Mouse (Mus musculus): Measurements from ENCODE around the gene Btbd2. TPM values are rescaled to one million over a fixed set of nuclear protein-coding genes. Genes with fewer than 3 reads are reported as not detected.

Gene Btbd2
- polyA plus RNA-seq, 1 experiment from 2014 or later = 45.4 TPM

GRCm38 (mm10) chr10:80697812-80698211 lies 40.9 kb upstream of the Btbd2 start:
- no peak for ATAC-seq (replicated peaks; ENCODE audit: insufficient number of reproducible peaks, insufficient read depth, low FRiP score, low read depth)
- WGBS = 72% methylated on average over 9 of the region's 9 CpGs
- no peak overlapping the region for H3K4me2 ChIP-seq
- no peaks in the 10 kb centered on the region for H3K27me3 ChIP-seq
- H3K9ac ChIP-seq = no peak overlapping the region
- H3K4me1 ChIP-seq (replicated peaks) = peaks cover 53% of the 10 kb centered on the region
- H3K9me3 ChIP-seq (replicated peaks) = no peaks in the 10 kb centered on the region
- H3K27ac ChIP-seq = no peak overlapping the region
- no peaks in the 10 kb centered on the region for H3K36me3 ChIP-seq
- no peak overlapping the region for H3K4me3 ChIP-seq

DNA sequence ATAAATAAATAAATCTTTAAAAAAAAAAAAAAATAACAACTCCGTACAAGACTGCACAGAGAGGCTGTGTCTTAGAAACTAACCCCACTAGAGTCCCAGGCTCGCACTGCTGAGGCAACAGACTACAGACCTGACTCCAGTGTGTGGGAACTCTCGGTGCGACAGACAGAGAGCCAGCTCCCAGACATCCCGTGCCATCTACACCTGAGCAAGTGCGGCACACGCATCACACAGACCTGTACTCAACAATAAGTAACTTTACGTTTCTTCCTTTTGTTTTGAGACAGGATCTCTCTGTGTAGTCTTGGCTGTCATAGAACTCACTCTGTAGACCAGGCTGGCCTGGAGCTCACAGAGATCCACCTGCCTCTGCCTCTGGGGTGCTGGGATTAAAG lies 40.5 kb upstream of the Btbd2 start:
- 88% methylated on average over 8 of the region's 8 CpGs for WGBS
- no peak overlapping the region for H3K9ac ChIP-seq
- no peaks in the 10 kb centered on the region for H3K36me3 ChIP-seq
- no peaks in the 10 kb centered on the region for H3K9me3 ChIP-seq (replicated peaks)
- H3K27ac ChIP-seq = no peak overlapping the region
- no peaks in the 10 kb centered on the region for H3K27me3 ChIP-seq
- no peak for ATAC-seq (replicated peaks; ENCODE audit: insufficient number of reproducible peaks, insufficient read depth, low FRiP score, low read depth)
- no peak overlapping the region for H3K4me2 ChIP-seq
- H3K4me3 ChIP-seq = no peak overlapping the region
- H3K4me1 ChIP-seq (replicated peaks) = peaks cover 51% of the 10 kb centered on the region

DNA sequence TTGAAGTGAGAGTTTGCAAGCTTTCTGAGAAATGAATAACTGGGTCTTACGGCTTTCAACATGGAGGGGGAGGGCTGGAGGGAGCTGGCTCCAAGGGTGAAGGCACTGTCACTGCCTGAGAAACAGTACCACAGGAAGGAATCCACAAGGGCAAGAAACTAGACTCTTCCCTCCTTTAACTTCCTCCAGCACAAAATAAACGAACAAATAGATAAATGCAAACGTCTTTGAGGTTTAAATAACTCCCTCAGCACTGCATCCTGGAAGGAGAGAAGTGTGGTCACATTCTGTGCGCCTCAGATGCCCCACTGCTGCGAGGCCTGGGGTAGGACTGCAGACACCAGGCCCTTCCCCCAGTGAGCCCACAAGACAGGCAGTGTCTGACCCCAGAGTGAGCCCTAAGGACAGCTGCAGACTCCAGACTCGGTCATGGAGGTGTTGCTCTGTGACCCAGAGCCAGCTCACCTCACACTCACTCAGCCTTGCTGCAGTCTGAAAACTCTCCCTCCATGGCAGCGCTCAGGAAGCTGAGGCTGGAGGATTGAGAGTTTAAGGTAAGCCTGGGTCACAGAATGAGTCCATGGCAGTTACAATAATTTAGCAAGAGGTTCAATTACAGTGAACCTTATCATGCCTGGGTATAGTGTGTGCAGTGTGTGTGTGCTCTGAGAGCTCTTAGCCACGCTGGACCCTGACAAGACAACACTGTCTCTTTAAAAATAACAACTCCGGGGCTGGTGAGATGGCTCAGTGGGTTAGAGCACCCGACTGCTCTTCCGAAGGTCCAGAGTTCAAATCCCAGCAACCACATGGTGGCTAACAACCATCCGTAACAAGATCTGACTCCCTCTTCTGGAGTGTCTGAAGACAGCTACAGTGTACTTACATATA lies 39.9 kb upstream of the Btbd2 start:
- H3K4me2 ChIP-seq = no peak overlapping the region
- no peak for ATAC-seq (replicated peaks; ENCODE audit: insufficient number of reproducible peaks, insufficient read depth, low FRiP score, low read depth)
- H3K9ac ChIP-seq = no peak overlapping the region
- peak overlapping the region; percentile 53 for H3K27ac ChIP-seq
- H3K4me3 ChIP-seq = no peak overlapping the region
- H3K27me3 ChIP-seq = no peaks in the 10 kb centered on the region
- H3K4me1 ChIP-seq (replicated peaks) = peaks cover 51% of the 10 kb centered on the region
- no peaks in the 10 kb centered on the region for H3K36me3 ChIP-seq
- H3K9me3 ChIP-seq (replicated peaks) = no peaks in the 10 kb centered on the region
- WGBS = 57% methylated on average over 12 of the region's 12 CpGs

DNA sequence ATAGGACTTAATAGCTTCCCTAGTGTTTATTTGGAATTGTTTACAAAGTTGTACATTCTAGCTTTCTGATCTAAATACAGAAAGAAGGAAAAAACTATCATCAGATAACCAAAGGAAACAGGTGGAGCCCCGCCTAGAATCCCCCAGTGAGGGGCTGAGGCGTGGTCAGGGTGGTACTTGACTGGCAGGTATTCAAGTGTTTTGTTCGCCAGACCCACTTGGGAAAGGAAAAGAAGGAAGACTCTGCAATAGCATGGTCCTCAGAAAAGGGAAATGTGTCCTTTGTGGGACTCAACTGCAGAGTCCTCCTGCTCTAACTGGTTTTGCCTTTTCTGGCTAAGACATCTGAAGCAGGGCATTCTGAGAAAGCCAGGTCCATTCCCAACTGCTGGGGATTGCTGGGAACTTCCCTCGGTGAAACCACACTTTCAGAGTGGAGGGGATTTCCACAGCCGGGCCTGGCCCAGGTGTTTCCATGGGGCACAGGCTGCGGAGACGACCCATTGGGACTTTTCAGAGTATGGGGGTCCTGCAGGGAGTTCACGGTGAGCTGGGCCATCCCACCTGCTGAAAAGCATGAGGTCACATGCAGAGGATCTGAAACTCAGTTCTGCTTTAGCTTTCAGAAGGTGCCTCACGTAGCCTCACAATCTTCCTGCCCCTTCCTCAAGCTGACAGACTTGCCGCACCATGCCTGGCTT lies 39.1 kb upstream of the Btbd2 start:
- no peak overlapping the region for H3K4me2 ChIP-seq
- H3K36me3 ChIP-seq = 0 out of 2 replicates have a peak, but pooled peaks cover 5% of the 10 kb centered on the region
- peaks cover 49% of the 10 kb centered on the region for H3K4me1 ChIP-seq (replicated peaks)
- H3K27me3 ChIP-seq = no peaks in the 10 kb centered on the region
- peak overlapping the region; percentile 53 for H3K27ac ChIP-seq
- no peak overlapping the region for H3K4me3 ChIP-seq
- no peak overlapping the region for H3K9ac ChIP-seq
- no peak for ATAC-seq (replicated peaks; ENCODE audit: insufficient number of reproducible peaks, insufficient read depth, low FRiP score, low read depth)
- H3K9me3 ChIP-seq (replicated peaks) = no peaks in the 10 kb centered on the region
- WGBS = 62% methylated on average over 10 of the region's 10 CpGs

DNA sequence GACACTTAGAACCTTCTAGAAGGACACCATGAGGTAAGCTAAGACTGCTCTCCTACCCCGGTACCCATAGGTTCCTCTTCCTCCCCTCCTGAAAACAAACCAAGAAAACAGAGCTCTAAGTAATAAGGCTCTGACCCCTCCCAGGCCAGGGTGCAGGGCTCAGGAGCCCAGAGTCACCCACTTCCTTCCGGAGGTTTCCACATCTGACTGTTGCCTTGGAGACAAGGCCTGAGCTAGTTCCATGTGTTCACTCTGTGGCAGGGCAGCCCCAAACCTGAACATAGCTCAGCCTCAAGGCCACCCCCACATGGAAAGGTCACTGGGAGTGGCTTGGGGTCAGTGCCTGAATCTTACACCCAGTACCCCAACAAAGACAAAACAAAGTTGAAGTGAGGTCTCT lies 38.3 kb upstream of the Btbd2 start:
- H3K9ac ChIP-seq = no peak overlapping the region
- no peaks in the 10 kb centered on the region for H3K9me3 ChIP-seq (replicated peaks)
- no peak overlapping the region for H3K4me3 ChIP-seq
- no peak overlapping the region for H3K4me2 ChIP-seq
- peaks cover 41% of the 10 kb centered on the region for H3K4me1 ChIP-seq (replicated peaks)
- WGBS = 60% methylated on average over 2 of the region's 2 CpGs
- no peak for ATAC-seq (replicated peaks; ENCODE audit: insufficient number of reproducible peaks, insufficient read depth, low FRiP score, low read depth)
- peaks cover 9% of the 10 kb centered on the region for H3K36me3 ChIP-seq
- peak overlapping the region; percentile 53 for H3K27ac ChIP-seq
- no peaks in the 10 kb centered on the region for H3K27me3 ChIP-seq

GRCm38 (mm10) chr10:80694159-80694938 lies 37.5 kb upstream of the Btbd2 start:
- peaks cover 16% of the 10 kb centered on the region for H3K36me3 ChIP-seq
- ATAC-seq (replicated peaks; ENCODE audit: insufficient number of reproducible peaks, insufficient read depth, low FRiP score, low read depth) = no peak
- no peaks in the 10 kb centered on the region for H3K9me3 ChIP-seq (replicated peaks)
- no peak overlapping the region for H3K4me3 ChIP-seq
- no peak overlapping the region for H3K9ac ChIP-seq
- H3K4me2 ChIP-seq = no peak overlapping the region
- WGBS = 87% methylated on average over 13 of the region's 13 CpGs
- H3K27me3 ChIP-seq = no peaks in the 10 kb centered on the region
- peaks cover 36% of the 10 kb centered on the region for H3K4me1 ChIP-seq (replicated peaks)
- peak overlapping the region; percentile 53; the same call in 1 of the 2 replicates for H3K27ac ChIP-seq

- Histone ChIP-seq H3K27me3 (no peaks in the 10 kb centered on the region), H3K36me3 (peaks cover 18% of the 10 kb centered on the region), H3K4me1 (replicated peaks) (peaks cover 36% of the 10 kb centered on the region), H3K4me2 (no peak overlapping the region), H3K27ac (peak overlapping the region; percentile 12; the same call in 1 of the 2 replicates), H3K9me3 (replicated peaks) (no peaks in the 10 kb centered on the region), H3K9ac (no peak overlapping the region), H3K4me3 (no peak overlapping the region)
- WGBS = 81% methylated on average over 12 of the region's 12 CpGs
- ATAC-seq (replicated peaks; ENCODE audit: insufficient number of reproducible peaks, insufficient read depth, low FRiP score, low read depth) = no peak
Observed at GRCm38 (mm10) chr10:80693401-80694045, 36.7 kb upstream of the Btbd2 start.

DNA sequence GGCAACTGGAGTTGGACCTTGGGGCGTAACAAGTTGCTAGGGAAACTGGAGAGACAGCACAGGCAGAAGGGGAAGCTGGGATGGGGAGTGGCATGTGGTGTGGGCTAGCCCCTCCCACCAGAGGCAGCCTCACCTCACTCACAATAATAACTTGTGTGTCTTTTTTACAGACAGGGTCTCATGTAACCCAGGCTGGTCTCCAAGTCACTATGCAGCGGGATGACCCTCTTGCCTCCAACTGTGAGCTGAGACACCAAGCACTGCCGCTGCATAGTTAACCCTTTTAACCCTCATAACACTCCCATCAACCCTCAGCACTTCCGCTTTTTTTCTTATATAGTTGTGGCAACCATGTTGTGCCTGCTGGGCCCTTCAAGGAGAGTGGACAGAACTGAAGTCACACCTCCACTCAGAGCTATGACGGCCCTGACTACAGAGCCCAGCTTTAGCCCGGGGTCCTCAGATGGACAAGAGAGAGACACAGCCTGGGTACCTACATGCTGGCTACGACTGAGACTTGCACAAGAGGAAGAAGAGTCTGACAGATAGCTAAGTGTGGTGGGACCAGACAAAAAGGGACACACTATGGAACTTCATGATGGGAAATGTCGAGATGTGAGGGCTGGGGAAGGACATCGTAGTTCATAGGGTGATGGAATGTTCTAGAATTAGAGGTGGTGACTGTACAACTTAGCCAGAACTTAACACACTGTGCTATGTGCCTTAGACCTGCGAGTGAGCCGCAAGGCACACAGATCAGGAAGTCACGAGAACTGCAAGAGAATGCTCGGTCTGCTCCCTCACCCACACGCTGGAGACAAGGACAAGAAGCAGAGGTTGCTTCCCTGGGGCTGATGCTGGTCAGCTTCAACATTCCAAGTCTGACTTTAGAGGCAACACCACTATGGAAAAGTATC lies 35.6 kb upstream of the Btbd2 start:
- Histone ChIP-seq H3K36me3 (peaks cover 21% of the 10 kb centered on the region), H3K4me2 (no peak overlapping the region), H3K9me3 (replicated peaks) (no peaks in the 10 kb centered on the region), H3K4me3 (no peak overlapping the region), H3K4me1 (replicated peaks) (peaks cover 29% of the 10 kb centered on the region), H3K27ac (peak overlapping the region; percentile 12; the same call in 1 of the 2 replicates), H3K27me3 (no peaks in the 10 kb centered on the region), H3K9ac (no peak overlapping the region)
- WGBS = 69% methylated on average over 14 of the region's 14 CpGs
- no peak for ATAC-seq (replicated peaks; ENCODE audit: insufficient number of reproducible peaks, insufficient read depth, low FRiP score, low read depth)

GRCm38 (mm10) chr10:80687850-80688249 lies 31.0 kb upstream of the Btbd2 start:
- H3K4me2 ChIP-seq = no peak overlapping the region
- 0 out of 2 replicates have a peak, but pooled peaks cover 3% of the 10 kb centered on the region for H3K4me1 ChIP-seq (replicated peaks)

GRCm38 (mm10) chr10:80686617-80687016 lies 29.7 kb upstream of the Btbd2 start:
- Histone ChIP-seq H3K4me1 (replicated peaks) (0 out of 2 replicates have a peak, but pooled peaks cover 3% of the 10 kb centered on the region), H3K27ac (no peak overlapping the region), H3K9ac (no peak overlapping the region), H3K4me3 (no peak overlapping the region), H3K36me3 (peaks cover 54% of the 10 kb centered on the region), H3K4me2 (no peak overlapping the region), H3K9me3 (replicated peaks) (no peaks in the 10 kb centered on the region), H3K27me3 (no peaks in the 10 kb centered on the region)
- WGBS = 89% methylated on average over 3 of the region's 3 CpGs
- ATAC-seq (replicated peaks; ENCODE audit: insufficient number of reproducible peaks, insufficient read depth, low FRiP score, low read depth) = no peak

More at GRCm38 (mm10) chr10:80687850-80688249, 31.0 kb upstream of the Btbd2 start:
- Histone ChIP-seq H3K9ac (no peak overlapping the region), H3K4me3 (no peak overlapping the region), H3K27ac (no peak overlapping the region), H3K9me3 (replicated peaks) (no peaks in the 10 kb centered on the region), H3K27me3 (no peaks in the 10 kb centered on the region), H3K36me3 (peaks cover 54% of the 10 kb centered on the region)
- ATAC-seq (replicated peaks; ENCODE audit: insufficient number of reproducible peaks, insufficient read depth, low FRiP score, low read depth) = 0 out of 2 replicates have a peak, but pooled peaks have one; percentile 48
- WGBS = 33% methylated on average over 5 of the region's 5 CpGs
